12 mouse cellular contexts compared by ENCODE assay signal in the genomic region with DNA sequence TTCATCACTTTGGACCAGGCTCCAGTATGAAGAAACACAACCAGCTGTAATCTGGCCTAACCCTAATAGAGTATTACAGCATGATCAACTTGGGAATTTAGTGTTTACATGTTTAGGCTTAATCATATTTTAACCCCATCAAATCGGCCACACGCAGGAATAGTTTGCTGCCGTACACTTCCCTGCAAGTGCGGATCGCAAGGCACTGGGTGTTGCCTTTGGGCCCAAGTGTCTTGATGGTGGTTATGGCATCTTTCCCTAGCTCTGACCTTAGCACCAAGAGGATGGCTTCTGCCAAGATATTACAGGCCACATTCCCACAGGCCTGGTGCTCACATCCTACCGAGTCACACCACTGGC.
DNase-seq lines count a peak whose midpoint lies in the region; ATAC-seq and TF ChIP-seq lines count a peak whose summit lies in the region.
"Had no signal": no experiment of that assay in that cellular context is flagged by ENCODE, and none has a peak within 500 bp of the region (broad histone marks: within the 10 kb centered on the region; RNA-seq: fewer than 3 reads in every experiment).

No protein-coding gene starts in this region.

- intact Hi-C loops in heart, postnatal 25 days (cut with DNase I): loop anchor here (5.0 kb wide), 1 partner anchor 288 kb away; no protein-coding TSS in a partner anchor

- TF ChIP-seq CTCF in lung, embryonic 14.5 days (IDR thresholded peaks at IDR 0.05; ENCODE audit: low read depth): no peak
- TF ChIP-seq CTCF in lung, adult 2 months (IDR thresholded peaks at IDR 0.05; ENCODE audit: insufficient read depth, low read length): no peak
- no peak for TF ChIP-seq CTCF in embryonic fibroblast, embryonic 13.5 days (IDR thresholded peaks at IDR 0.05; ENCODE audit: borderline replicate concordance, insufficient read depth, low read length)

- H3K4me1 ChIP-seq in lung, embryonic 14.5 days (ENCODE audit: insufficient read depth): peaks cover 4% of the 10 kb centered on the region; the same call in 1 of the 2 replicates
- H3K4me1 ChIP-seq in lung, adult 2 months (ENCODE audit: control insufficient read depth, insufficient read depth, low read length): no peaks in the 10 kb centered on the region; the same call in 1 of the 2 replicates
- peaks cover 3% of the 10 kb centered on the region; the same call in 1 of the 2 replicates for H3K4me1 ChIP-seq in embryonic fibroblast, embryonic 13.5 days (ENCODE audit: control insufficient read depth, insufficient read depth, low read length)
- peaks cover 7% of the 10 kb centered on the region; the same call in 1 of the 2 replicates for H3K4me1 ChIP-seq in stomach, embryonic 16.5 days (ENCODE audit: control insufficient read depth, insufficient read depth, low read length)
- H3K4me1 ChIP-seq in kidney, embryonic 15.5 days: peaks cover 11% of the 10 kb centered on the region
- H3K4me1 ChIP-seq: liver, embryonic 15.5 days had no signal

- no peaks in the 10 kb centered on the region for H3K27me3 ChIP-seq in lung, embryonic 14.5 days (ENCODE audit: insufficient read depth, low read length)
- no peaks in the 10 kb centered on the region for H3K27me3 ChIP-seq in stomach, embryonic 16.5 days (ENCODE audit: control insufficient read depth, insufficient read depth, low read length)
- H3K27me3 ChIP-seq in kidney, embryonic 15.5 days: no peaks in the 10 kb centered on the region
- H3K27me3 ChIP-seq: liver, embryonic 15.5 days had no signal

- no peak overlapping the region for H3K4me3 ChIP-seq in lung, embryonic 14.5 days (ENCODE audit: low read depth, low read length)
- no peak overlapping the region for H3K4me3 ChIP-seq in lung, adult 2 months (replicated peaks; ENCODE audit: extremely low read depth, low read depth, low read length)
- no peak overlapping the region for H3K4me3 ChIP-seq in embryonic fibroblast, embryonic 13.5 days (ENCODE audit: insufficient read depth, low read length)
- no peak overlapping the region for H3K4me3 ChIP-seq in stomach, embryonic 16.5 days (replicated peaks; ENCODE audit: low read length)
- no peak overlapping the region for H3K4me3 ChIP-seq in kidney, embryonic 15.5 days (replicated peaks)
- H3K4me3 ChIP-seq: forebrain, embryonic 10.5 days; liver, embryonic 15.5 days had no signal

- 71% methylated on average over 6 of the region's 6 CpGs for WGBS in lung, embryonic 14.5 days
- WGBS in lung, adult 2 months: 70% methylated on average over 6 of the region's 6 CpGs
- 67% methylated on average over 6 of the region's 6 CpGs for WGBS in stomach, embryonic 16.5 days
- WGBS in kidney, embryonic 15.5 days: 91% methylated on average over 6 of the region's 6 CpGs

- no peak for DNase-seq in lung, embryonic 14.5 days
- no peak for DNase-seq in lung, adult 2 months
- peak; percentile 29 for DNase-seq in heart, postnatal 25 days (ENCODE audit: low spot score)
- DNase-seq: adrenal gland, postnatal 10 days; kidney, adult 2 months; thymus, postnatal 4 days had no signal

- no peak overlapping the region for H3K4me2 ChIP-seq in lung, embryonic 14.5 days
- peak overlapping the region; percentile 24 for H3K4me2 ChIP-seq in stomach, embryonic 16.5 days (ENCODE audit: low read depth, low read length)
- no peak overlapping the region for H3K4me2 ChIP-seq in kidney, embryonic 15.5 days
- H3K4me2 ChIP-seq: liver, embryonic 15.5 days had no signal

- ATAC-seq in lung, embryonic 14.5 days (ENCODE audit: insufficient read depth): no peak
- peak; percentile 28; the same call in 1 of the 2 replicates for ATAC-seq in stomach, embryonic 16.5 days (ENCODE audit: insufficient read depth, low FRiP score)
- ATAC-seq in kidney, embryonic 15.5 days (replicated peaks; ENCODE audit: low FRiP score): no peak
- ATAC-seq in erythroid progenitor cell, adult 5-6 weeks (replicated peaks; ENCODE audit: low FRiP score, poor library complexity, severe bottlenecking): no peak

- H3K36me3 ChIP-seq in lung, embryonic 14.5 days (ENCODE audit: insufficient read depth): no peaks in the 10 kb centered on the region
- H3K36me3 ChIP-seq in stomach, embryonic 16.5 days (ENCODE audit: control insufficient read depth, insufficient read depth, low read length): no peaks in the 10 kb centered on the region
- no peaks in the 10 kb centered on the region for H3K36me3 ChIP-seq in kidney, embryonic 15.5 days
- H3K36me3 ChIP-seq: forebrain, embryonic 10.5 days; liver, embryonic 15.5 days had no signal

- no peak overlapping the region for H3K9ac ChIP-seq in lung, embryonic 14.5 days
- H3K9ac ChIP-seq in stomach, embryonic 16.5 days (ENCODE audit: low read length): no peak overlapping the region
- no peak overlapping the region for H3K9ac ChIP-seq in kidney, embryonic 15.5 days
- H3K9ac ChIP-seq: liver, embryonic 15.5 days had no signal

- peak overlapping the region; percentile 52; the same call in 1 of the 2 replicates for H3K27ac ChIP-seq in lung, embryonic 14.5 days (ENCODE audit: low read depth)
- peak overlapping the region; percentile 38; the same call in 1 of the 2 replicates for H3K27ac ChIP-seq in embryonic fibroblast, embryonic 13.5 days (ENCODE audit: insufficient read depth, low read length)
- H3K27ac ChIP-seq in stomach, embryonic 16.5 days (ENCODE audit: low read length): peak overlapping the region; percentile 81
- no peak overlapping the region for H3K27ac ChIP-seq in kidney, embryonic 15.5 days
- H3K27ac ChIP-seq: forebrain, embryonic 10.5 days; liver, embryonic 15.5 days had no signal

- H3K9me3 ChIP-seq in lung, embryonic 14.5 days (ENCODE audit: low read depth, low read length): no peaks in the 10 kb centered on the region
- H3K9me3 ChIP-seq in stomach, embryonic 16.5 days (replicated peaks; ENCODE audit: control insufficient read depth, low read length): no peaks in the 10 kb centered on the region
- H3K9me3 ChIP-seq in kidney, embryonic 15.5 days (replicated peaks): no peaks in the 10 kb centered on the region
- H3K9me3 ChIP-seq: forebrain, embryonic 10.5 days; liver, embryonic 15.5 days had no signal

- TF ChIP-seq POLR2A in lung, adult 2 months (IDR thresholded peaks at IDR 0.05; ENCODE audit: borderline replicate concordance, extremely low read depth, low read depth, low read length): no peak
- TF ChIP-seq POLR2A in embryonic fibroblast, embryonic 13.5 days (IDR thresholded peaks at IDR 0.05; ENCODE audit: low read depth, low read length): no peak
